ENCODE assay signal across 28 mouse cellular contexts in the genomic region with DNA sequence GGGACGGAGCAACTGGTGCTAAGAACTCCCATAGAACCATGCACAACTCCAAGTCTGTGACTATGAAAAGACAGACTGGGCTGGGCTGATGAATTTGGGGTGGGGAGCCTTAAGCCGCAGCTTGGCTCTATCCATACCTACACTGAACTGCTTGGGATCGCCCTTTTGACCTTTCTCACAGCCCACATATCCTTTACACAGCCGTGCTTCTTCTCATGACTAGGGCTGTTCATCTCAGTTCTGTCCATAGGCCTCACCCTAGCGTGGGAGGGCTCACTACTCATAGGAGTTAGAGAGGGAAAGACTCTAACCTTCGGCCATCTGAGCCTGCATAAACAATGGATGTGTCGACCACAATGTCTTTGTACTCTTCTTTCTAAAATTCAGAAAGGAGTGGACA. TPM values are rescaled to one million over a fixed set of nuclear protein-coding genes. Genes with fewer than 3 reads are reported as not detected.
"Had no signal": no experiment of that assay in that cellular context is flagged by ENCODE, and none has a peak within 500 bp of the region (broad histone marks: within the 10 kb centered on the region; RNA-seq: fewer than 3 reads in every experiment).

No protein-coding gene starts in this region.

- H3K27me3 ChIP-seq: hindbrain, embryonic 12.5 days; intestine, embryonic 15.5 days; limb, embryonic 13.5 days; limb, embryonic 15.5 days; liver, embryonic 12.5 days had no signal

- H3K36me3 ChIP-seq: heart, embryonic 10.5 days; heart, embryonic 12.5 days; hindbrain, embryonic 10.5 days; hindbrain, embryonic 12.5 days; intestine, embryonic 15.5 days; limb, embryonic 13.5 days; limb, embryonic 15.5 days; liver, embryonic 12.5 days had no signal

- H3K4me1 ChIP-seq: heart, embryonic 10.5 days; heart, embryonic 12.5 days; hindbrain, embryonic 10.5 days; hindbrain, embryonic 12.5 days; intestine, embryonic 15.5 days; limb, embryonic 13.5 days; limb, embryonic 15.5 days; liver, embryonic 12.5 days had no signal

- H3K4me3 ChIP-seq: gastrocnemius, adult 2 months; heart, embryonic 10.5 days; heart, embryonic 12.5 days; hindbrain, embryonic 10.5 days; hindbrain, embryonic 12.5 days; intestine, embryonic 15.5 days; layer of hippocampus, adult 2 months; limb, embryonic 13.5 days; limb, embryonic 15.5 days; liver, embryonic 12.5 days had no signal

- DNase-seq: gastrocnemius, adult 2 months; gastrocnemius, postnatal 10 days; gastrocnemius, postnatal 25 days; heart, adult 18-20 months; heart, postnatal 10 days; heart, postnatal 4 days; kidney, adult 18-20 months; kidney, adult 9 months; kidney, postnatal 4 days; layer of hippocampus, adult 9-11 months; layer of hippocampus, postnatal 36 days; left cerebral cortex, postnatal 4 days had no signal

- H3K9me3 ChIP-seq: heart, embryonic 10.5 days; heart, embryonic 12.5 days; hindbrain, embryonic 10.5 days; hindbrain, embryonic 12.5 days; intestine, embryonic 15.5 days; limb, embryonic 13.5 days; limb, embryonic 15.5 days; liver, embryonic 12.5 days had no signal

- H3K4me2 ChIP-seq: heart, embryonic 12.5 days; hindbrain, embryonic 12.5 days; hindbrain, embryonic 14.5 days; intestine, embryonic 15.5 days; limb, embryonic 13.5 days; limb, embryonic 15.5 days; liver, embryonic 12.5 days had no signal

- H3K9ac ChIP-seq: heart, embryonic 12.5 days; hindbrain, embryonic 12.5 days; hindbrain, embryonic 14.5 days; intestine, embryonic 15.5 days; limb, embryonic 13.5 days; limb, embryonic 15.5 days; liver, embryonic 12.5 days; liver, embryonic 14.5 days had no signal

- H3K27ac ChIP-seq: gastrocnemius, adult 2 months; heart, embryonic 10.5 days; hindbrain, embryonic 10.5 days; hindbrain, embryonic 12.5 days; hindbrain, embryonic 14.5 days; intestine, embryonic 15.5 days; layer of hippocampus, adult 2 months; limb, embryonic 13.5 days; limb, embryonic 15.5 days; liver, embryonic 12.5 days; liver, embryonic 14.5 days had no signal

- ATAC-seq: hindbrain, embryonic 16.5 days; inflammation-experienced regulatory T-cells, adult 6 months; intestine, embryonic 15.5 days; intestine, postnatal 0 days; liver, embryonic 12.5 days had no signal

RNA-seq across cellular contexts. Expression of a gene that starts 39.6 kb away (rescaled TPM):
- total RNA-seq: granulocyte monocyte progenitor cell, adult 5-6 weeks had no signal
- polyA plus RNA-seq: inflammation-experienced regulatory T-cells, adult 6 months; liver, adult 2 months had no signal
